Mouse (Mus musculus): ENCODE results near the gene Lipt1. TPM values are rescaled to one million over a fixed set of nuclear protein-coding genes. Genes with fewer than 3 reads are reported as not detected.

Lipt1 gene
- 7.4 and 7.5 TPM in 2 replicates for polyA plus RNA-seq (2015; fragmentation: Nextera tagmentation; extraction: Ambion mirVana)

- H3K27ac ChIP-seq (replicated peaks): peak within 1 kb of the TSS; percentile 81
- peak; percentile 56 for ATAC-seq (ENCODE audit: low FRiP score)
- WGBS: 7% methylated on average over 7 of the region's 7 CpGs
Measured at GRCm38 (mm10) chr1:37871704-37872103, at the start of gene Lipt1. Gene Lipt1 (plus strand): TSS chr1:37871738.

GRCm38 (mm10) chr1:37831681-37832080, 39.9 kb upstream of the Lipt1 start:
- H3K27me3 ChIP-seq (replicated peaks): no peaks in the 10 kb centered on the region
- WGBS: 30% methylated on average over 2 of the region's 2 CpGs
- ATAC-seq (ENCODE audit: low FRiP score): no peak
- H3K9me3 ChIP-seq (replicated peaks): no peaks in the 10 kb centered on the region
- H3K9ac ChIP-seq (replicated peaks): no peak overlapping the region
- no peak overlapping the region for H3K4me3 ChIP-seq (replicated peaks)
- no peak overlapping the region for H3K27ac ChIP-seq (replicated peaks)
- no peak overlapping the region for H3K4me2 ChIP-seq
- no peaks in the 10 kb centered on the region for H3K4me1 ChIP-seq
- peaks cover 22% of the 10 kb centered on the region for H3K36me3 ChIP-seq

More at GRCm38 (mm10) chr1:37871704-37872103, at the start of gene Lipt1:
- H3K9ac ChIP-seq (replicated peaks): peak within 1 kb of the TSS; percentile 44
- H3K27me3 ChIP-seq (replicated peaks): peaks cover 6% of the 10 kb centered on the region; the same call in 1 of the 2 replicates
- H3K4me2 ChIP-seq: peak within 1 kb of the TSS; percentile 70
- H3K4me1 ChIP-seq: peaks cover 17% of the 10 kb centered on the region
- H3K9me3 ChIP-seq (replicated peaks): 0 out of 2 replicates have a peak, but pooled peaks cover 4% of the 10 kb centered on the region
- peak within 1 kb of the TSS; percentile 49 for H3K4me3 ChIP-seq (replicated peaks)
- H3K36me3 ChIP-seq: peaks cover 16% of the 10 kb centered on the region

- WGBS: 87% methylated on average over 8 of the region's 8 CpGs
- Histone ChIP-seq H3K4me3 (replicated peaks) (no peak overlapping the region), H3K4me1 (no peaks in the 10 kb centered on the region), H3K27me3 (replicated peaks) (no peaks in the 10 kb centered on the region), H3K36me3 (no peaks in the 10 kb centered on the region), H3K4me2 (no peak overlapping the region), H3K9me3 (replicated peaks) (no peaks in the 10 kb centered on the region), H3K27ac (replicated peaks) (no peak overlapping the region), H3K9ac (replicated peaks) (no peak overlapping the region)
- no peak for ATAC-seq (ENCODE audit: low FRiP score)
Measured at GRCm38 (mm10) chr1:37846878-37847277, 24.7 kb upstream of the Lipt1 start.

- Histone ChIP-seq H3K36me3 (peaks cover 15% of the 10 kb centered on the region), H3K4me1 (no peaks in the 10 kb centered on the region), H3K4me2 (no peak overlapping the region), H3K27me3 (replicated peaks) (no peaks in the 10 kb centered on the region), H3K4me3 (replicated peaks) (no peak overlapping the region), H3K9ac (replicated peaks) (no peak overlapping the region), H3K27ac (replicated peaks) (no peak overlapping the region), H3K9me3 (replicated peaks) (no peaks in the 10 kb centered on the region)
- ATAC-seq (ENCODE audit: low FRiP score): no peak
- 40% methylated on average over 2 of the region's 2 CpGs for WGBS
Measured at GRCm38 (mm10) chr1:37850696-37851095, 20.8 kb upstream of the Lipt1 start.

GRCm38 (mm10) chr1:37864511-37865400, 6.8 kb upstream of the Lipt1 start:
- Histone ChIP-seq H3K4me1 (peaks cover 10% of the 10 kb centered on the region), H3K27ac (replicated peaks) (peak overlapping the region; percentile 95)

GRCm38 (mm10) chr1:37865401-37866215, 5.9 kb upstream of the Lipt1 start:
- Histone ChIP-seq H3K27me3 (replicated peaks) (peaks cover 6% of the 10 kb centered on the region; the same call in 1 of the 2 replicates), H3K4me3 (replicated peaks) (peak overlapping the region; percentile 78), H3K9ac (replicated peaks) (peak overlapping the region; percentile 77), H3K4me1 (peaks cover 10% of the 10 kb centered on the region), H3K9me3 (replicated peaks) (no peaks in the 10 kb centered on the region), H3K4me2 (peak overlapping the region; percentile 85), H3K27ac (replicated peaks) (peak overlapping the region; percentile 95), H3K36me3 (no peaks in the 10 kb centered on the region)
- ATAC-seq (ENCODE audit: low FRiP score): no peak
- 12% methylated on average over 23 of the region's 23 CpGs for WGBS

More at GRCm38 (mm10) chr1:37864511-37865400, 6.8 kb upstream of the Lipt1 start:
- H3K36me3 ChIP-seq: no peaks in the 10 kb centered on the region
- H3K9me3 ChIP-seq (replicated peaks): no peaks in the 10 kb centered on the region
- peaks cover 6% of the 10 kb centered on the region; the same call in 1 of the 2 replicates for H3K27me3 ChIP-seq (replicated peaks)
- ATAC-seq (ENCODE audit: low FRiP score): peak; percentile 98
- H3K4me3 ChIP-seq (replicated peaks): peak overlapping the region; percentile 78
- peak overlapping the region; percentile 85 for H3K4me2 ChIP-seq
- peak overlapping the region; percentile 85 for H3K9ac ChIP-seq (replicated peaks)
- WGBS: under 1% methylated on average over 86 of the region's 90 CpGs

GRCm38 (mm10) chr1:37866286-37866685, 5.3 kb upstream of the Lipt1 start, which contains the start of gene Tsga10:
Gene Tsga10 (minus strand): TSS chr1:37866429.
- Histone ChIP-seq H3K9me3 (replicated peaks) (no peaks in the 10 kb centered on the region), H3K36me3 (no peaks in the 10 kb centered on the region), H3K4me2 (peak within 1 kb of the TSS; percentile 85), H3K4me1 (peaks cover 10% of the 10 kb centered on the region), H3K4me3 (replicated peaks) (peak within 1 kb of the TSS; percentile 78), H3K9ac (replicated peaks) (peak within 1 kb of the TSS; percentile 77), H3K27me3 (replicated peaks) (peaks cover 6% of the 10 kb centered on the region; the same call in 1 of the 2 replicates), H3K27ac (replicated peaks) (peak within 1 kb of the TSS; percentile 95)
- 81% methylated on average over 6 of the region's 6 CpGs for WGBS
- ATAC-seq (ENCODE audit: low FRiP score): no peak

- Histone ChIP-seq H3K4me1 (peaks cover 16% of the 10 kb centered on the region), H3K9ac (replicated peaks) (no peak overlapping the region), H3K9me3 (replicated peaks) (no peaks in the 10 kb centered on the region), H3K4me2 (no peak overlapping the region), H3K36me3 (no peaks in the 10 kb centered on the region), H3K27me3 (replicated peaks) (peaks cover 6% of the 10 kb centered on the region; the same call in 1 of the 2 replicates), H3K4me3 (replicated peaks) (no peak overlapping the region), H3K27ac (replicated peaks) (no peak overlapping the region)
- ATAC-seq (ENCODE audit: low FRiP score): no peak
- 84% methylated on average over 1 of the region's 1 CpGs for WGBS
Measured at GRCm38 (mm10) chr1:37867056-37867455, 4.5 kb upstream of the Lipt1 start.

- H3K27me3 ChIP-seq (replicated peaks): peaks cover 6% of the 10 kb centered on the region; the same call in 1 of the 2 replicates
- no peak overlapping the region for H3K27ac ChIP-seq (replicated peaks)
- H3K9me3 ChIP-seq (replicated peaks): no peaks in the 10 kb centered on the region
- no peak overlapping the region for H3K4me2 ChIP-seq
- no peak overlapping the region for H3K9ac ChIP-seq (replicated peaks)
- no peak overlapping the region for H3K4me3 ChIP-seq (replicated peaks)
- 75% methylated on average over 10 of the region's 10 CpGs for WGBS
- no peaks in the 10 kb centered on the region for H3K36me3 ChIP-seq
- ATAC-seq (ENCODE audit: low FRiP score): no peak
- peaks cover 20% of the 10 kb centered on the region for H3K4me1 ChIP-seq
Measured at GRCm38 (mm10) chr1:37867684-37868322, 3.7 kb upstream of the Lipt1 start.

- Histone ChIP-seq H3K4me3 (replicated peaks) (no peak overlapping the region), H3K4me1 (peaks cover 26% of the 10 kb centered on the region), H3K36me3 (no peaks in the 10 kb centered on the region), H3K4me2 (no peak overlapping the region), H3K9ac (replicated peaks) (no peak overlapping the region), H3K27ac (replicated peaks) (no peak overlapping the region), H3K9me3 (replicated peaks) (no peaks in the 10 kb centered on the region), H3K27me3 (replicated peaks) (peaks cover 6% of the 10 kb centered on the region; the same call in 1 of the 2 replicates)
- ATAC-seq (ENCODE audit: low FRiP score): no peak
- 67% methylated on average over 10 of the region's 10 CpGs for WGBS
Measured at GRCm38 (mm10) chr1:37868640-37869039, 2.9 kb upstream of the Lipt1 start.

- Histone ChIP-seq H3K4me1 (peaks cover 26% of the 10 kb centered on the region), H3K4me3 (replicated peaks) (no peak overlapping the region), H3K27ac (replicated peaks) (no peak overlapping the region), H3K9me3 (replicated peaks) (no peaks in the 10 kb centered on the region), H3K9ac (replicated peaks) (no peak overlapping the region), H3K27me3 (replicated peaks) (peaks cover 6% of the 10 kb centered on the region; the same call in 1 of the 2 replicates), H3K36me3 (no peaks in the 10 kb centered on the region), H3K4me2 (no peak overlapping the region)
- ATAC-seq (ENCODE audit: low FRiP score): no peak
- 67% methylated on average over 2 of the region's 2 CpGs for WGBS
Measured at GRCm38 (mm10) chr1:37869362-37869761, 2.2 kb upstream of the Lipt1 start.

Measured in neural tube, embryonic 15.5 days (tissue).